Mouse (Mus musculus) brown adipose tissue, adult 24 weeks (tissue): ENCODE measurements around the gene Rpusd3. TPM values are rescaled to one million over a fixed set of nuclear protein-coding genes. Genes with fewer than 3 reads are reported as not detected.

Source experiments
- H3K27ac ChIP-seq: fragments of 200-500 bp; replicated peaks from 2 replicates; pipeline ENCODE4 v1.5.1; 2012; ENCODE audit warnings: low read depth, mild to moderate bottlenecking, low read length
- H3K4me1 ChIP-seq: fragments of 200-500 bp; 2 replicates; pipeline ENCODE4 v1.6.1; 2012; ENCODE audit warnings: low read length, mixed read lengths; ENCODE audit not compliant: control insufficient read depth, insufficient read depth, insufficient read length
- H3K4me3 ChIP-seq: fragments of 200-500 bp; 2 replicates; pipeline ENCODE4 v1.5.1; 2012; ENCODE audit warnings: low read depth, mild to moderate bottlenecking, low read length, moderate library complexity; ENCODE audit not compliant: insufficient read depth
- polyA plus RNA-seq: library from polyadenylated mRNA; stranded (reverse); fragments of >200 nt; gene quantifications from 2 replicates; pipeline ENCODE4 v1.2.4, GENCODE M21; 2012; ENCODE audit not compliant: missing spikeins, insufficient read depth, insufficient read length

Rpusd3 gene
- 15.7 and 17.8 TPM in 2 replicates for polyA plus RNA-seq

DNA sequence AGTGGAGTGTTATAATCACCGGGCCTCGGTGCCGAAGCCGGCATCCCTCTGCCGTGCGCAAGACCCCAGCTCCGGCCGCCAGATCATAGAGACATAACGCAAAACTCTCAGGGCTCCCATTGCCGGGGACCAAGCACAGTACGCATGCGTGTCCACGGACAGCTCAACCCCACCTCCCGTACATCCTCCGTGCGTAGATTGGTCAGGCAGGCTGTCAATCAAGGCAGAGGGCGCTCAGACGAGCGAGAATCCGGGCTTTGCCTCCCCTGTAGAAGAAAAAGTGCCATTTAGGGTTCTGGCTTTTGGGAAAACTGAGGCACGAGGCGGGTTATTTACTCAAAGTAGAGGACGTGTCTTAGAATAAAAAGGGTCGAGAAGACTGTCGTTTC is at the start of gene Rpusd3:
Rpusd3 (minus strand) TSS at position 142 of the 389 bp plus-strand sequence.
- H3K4me3 ChIP-seq = peak within 1 kb of the TSS; percentile 77
- peak within 1 kb of the TSS; percentile 57 for H3K27ac ChIP-seq
- H3K4me1 ChIP-seq = 0 out of 2 replicates have a peak, but pooled peaks cover 3% of the 10 kb centered on the region

GRCm38 (mm10) chr6:113468512-113468911 is 49.4 kb upstream of the Rpusd3 start:
- Histone ChIP-seq H3K4me1 (peaks cover 15% of the 10 kb centered on the region), H3K27ac (no peak overlapping the region), H3K4me3 (no peak overlapping the region)

DNA sequence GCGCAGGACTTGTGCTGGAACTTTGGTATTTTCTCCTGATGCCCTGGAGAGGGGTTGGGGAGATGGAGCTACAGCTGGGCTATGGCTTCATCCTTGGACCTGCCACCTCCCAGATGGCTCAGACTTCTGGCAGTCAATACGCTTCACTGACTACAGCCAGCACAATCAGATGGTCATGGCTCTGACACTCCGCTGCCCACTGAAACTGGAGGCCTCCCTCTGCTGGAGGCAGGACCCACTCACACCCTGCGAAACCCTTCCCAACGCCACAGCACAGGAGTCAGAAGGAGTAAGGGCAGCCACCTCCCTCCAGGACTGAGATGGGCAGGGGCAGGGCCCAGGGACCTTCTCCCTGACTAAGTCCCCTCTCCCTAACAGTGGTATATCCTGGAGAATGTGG is 46.5 kb upstream of the Rpusd3 start:
- Histone ChIP-seq H3K4me3 (no peak overlapping the region), H3K27ac (no peak overlapping the region), H3K4me1 (peaks cover 3% of the 10 kb centered on the region; the same call in 1 of the 2 replicates)

- Histone ChIP-seq H3K4me1 (no peaks in the 10 kb centered on the region), H3K27ac (no peak overlapping the region), H3K4me3 (no peak overlapping the region)
Measured at GRCm38 (mm10) chr6:113464040-113464439, 44.9 kb upstream of the Rpusd3 start.

DNA sequence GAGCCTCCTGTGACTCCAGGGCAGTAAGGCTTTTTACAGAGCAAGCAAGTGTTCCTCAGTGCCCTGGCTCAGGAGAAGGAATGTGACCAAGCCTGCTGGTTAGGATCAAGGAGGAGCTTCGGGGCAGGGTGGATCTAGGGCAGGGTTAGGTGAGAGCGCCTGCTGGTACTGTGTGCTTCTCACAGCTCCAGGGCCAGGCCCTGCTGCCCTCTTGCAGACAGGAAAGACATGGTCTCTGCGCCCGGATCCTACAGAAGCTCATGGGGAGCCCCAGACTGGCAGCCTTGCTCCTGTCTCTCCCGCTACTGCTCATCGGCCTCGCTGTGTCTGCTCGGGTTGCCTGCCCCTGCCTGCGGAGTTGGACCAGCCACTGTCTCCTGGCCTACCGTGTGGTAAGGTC is 39.5 kb upstream of the Rpusd3 start:
- peak overlapping the region; percentile 34 for H3K4me3 ChIP-seq
- no peak overlapping the region for H3K27ac ChIP-seq
- no peaks in the 10 kb centered on the region for H3K4me1 ChIP-seq

DNA sequence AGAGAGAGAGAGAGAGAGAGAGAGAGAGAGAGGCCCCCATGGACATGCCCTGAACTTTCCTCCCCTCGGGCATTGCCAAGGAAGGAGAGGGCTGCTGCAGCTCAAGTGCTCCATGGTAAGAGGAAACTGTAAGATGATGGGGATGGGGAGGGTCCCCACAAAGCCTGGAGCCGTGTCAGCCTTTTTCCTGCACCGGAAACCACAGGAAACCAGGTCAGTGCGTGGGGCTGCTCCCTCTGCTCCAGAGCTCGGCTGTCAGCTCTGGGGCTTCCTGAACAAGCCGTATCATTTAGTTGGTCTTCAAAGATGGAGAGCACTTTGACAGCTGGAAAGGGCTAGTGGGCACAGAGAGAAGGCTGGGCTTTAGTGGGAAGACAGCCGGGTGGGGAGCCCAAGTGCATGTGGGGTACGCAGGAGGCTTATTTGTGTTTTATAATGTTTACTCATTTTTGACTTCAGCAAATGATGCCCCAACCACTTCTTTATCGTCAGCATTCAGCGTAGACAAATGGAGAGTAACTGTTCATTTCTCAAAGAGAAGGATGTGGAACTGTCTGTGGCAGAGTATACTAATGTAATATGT is 38.9 kb upstream of the Rpusd3 start, which contains the start of gene Il17re:
Il17re (plus strand) TSS at position 533 of the 583 bp plus-strand sequence.
- H3K27ac ChIP-seq = no peak within 1 kb of the TSS
- no peaks in the 10 kb centered on the region for H3K4me1 ChIP-seq
- peak within 1 kb of the TSS; percentile 34 for H3K4me3 ChIP-seq

DNA sequence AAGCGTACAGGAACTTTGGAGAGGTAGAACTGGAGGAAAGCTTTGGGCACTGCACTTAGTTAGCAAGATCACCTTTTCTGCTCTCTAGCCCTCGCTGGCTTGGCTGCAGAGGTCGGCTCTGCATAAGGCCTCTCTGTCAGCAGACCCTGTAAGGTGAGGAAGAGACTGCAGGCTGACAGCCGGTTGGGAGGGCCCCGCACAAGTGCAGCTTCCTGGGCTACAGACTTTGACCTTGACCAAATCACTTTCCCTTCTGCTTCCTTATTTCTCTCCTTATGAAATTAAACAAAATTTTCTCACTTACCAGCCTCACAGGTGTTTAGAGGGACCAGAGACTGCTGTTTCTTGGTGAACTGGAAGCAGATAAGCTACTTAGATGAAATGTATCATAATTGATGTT is 35.9 kb upstream of the Rpusd3 start:
- H3K4me1 ChIP-seq = peaks cover 4% of the 10 kb centered on the region; the same call in 1 of the 2 replicates
- no peak overlapping the region for H3K27ac ChIP-seq
- no peak overlapping the region for H3K4me3 ChIP-seq

DNA sequence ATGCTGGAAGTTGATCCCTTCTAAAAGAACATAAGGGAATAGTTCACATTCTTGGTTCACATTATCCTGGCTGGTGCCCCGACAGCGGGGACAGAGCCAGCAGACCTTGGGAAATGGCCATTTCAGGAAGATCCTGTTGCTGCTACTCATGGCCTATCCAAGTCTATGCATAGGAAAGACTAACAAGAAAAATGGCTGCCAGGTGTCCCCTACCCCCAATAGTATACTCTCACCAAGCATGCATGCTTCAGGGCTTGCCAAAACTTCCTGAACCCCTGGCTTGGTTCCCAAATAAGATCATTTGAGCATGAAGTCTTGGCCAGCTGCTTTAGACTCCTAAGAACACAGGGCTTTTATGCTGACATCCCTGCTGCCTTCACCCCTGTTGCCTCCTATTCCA is 32.7 kb upstream of the Rpusd3 start:
- Histone ChIP-seq H3K27ac (no peak overlapping the region), H3K4me1 (peaks cover 4% of the 10 kb centered on the region; the same call in 1 of the 2 replicates), H3K4me3 (no peak overlapping the region)

DNA sequence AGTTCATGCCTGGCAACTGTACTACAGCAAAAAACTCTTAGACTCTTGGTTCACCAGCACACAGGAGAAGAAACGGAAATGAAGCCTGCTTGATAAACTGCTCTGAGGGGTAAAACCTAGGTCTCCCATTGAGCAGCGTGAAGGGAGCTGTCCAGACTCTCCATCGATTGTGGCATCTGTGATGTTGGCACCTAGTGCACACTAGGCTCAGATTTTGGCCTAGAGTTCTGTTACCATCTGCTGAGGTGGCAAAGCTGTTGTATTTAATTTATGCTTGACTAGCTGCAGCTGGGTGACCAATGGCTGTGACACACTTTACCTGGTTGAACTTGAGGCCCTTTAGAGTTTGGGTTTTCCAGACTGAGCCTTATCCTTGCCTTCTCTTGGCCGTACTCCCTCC is 28.5 kb upstream of the Rpusd3 start:
- no peak overlapping the region for H3K4me3 ChIP-seq
- H3K4me1 ChIP-seq = peaks cover 8% of the 10 kb centered on the region; the same call in 1 of the 2 replicates
- no peak overlapping the region for H3K27ac ChIP-seq

DNA sequence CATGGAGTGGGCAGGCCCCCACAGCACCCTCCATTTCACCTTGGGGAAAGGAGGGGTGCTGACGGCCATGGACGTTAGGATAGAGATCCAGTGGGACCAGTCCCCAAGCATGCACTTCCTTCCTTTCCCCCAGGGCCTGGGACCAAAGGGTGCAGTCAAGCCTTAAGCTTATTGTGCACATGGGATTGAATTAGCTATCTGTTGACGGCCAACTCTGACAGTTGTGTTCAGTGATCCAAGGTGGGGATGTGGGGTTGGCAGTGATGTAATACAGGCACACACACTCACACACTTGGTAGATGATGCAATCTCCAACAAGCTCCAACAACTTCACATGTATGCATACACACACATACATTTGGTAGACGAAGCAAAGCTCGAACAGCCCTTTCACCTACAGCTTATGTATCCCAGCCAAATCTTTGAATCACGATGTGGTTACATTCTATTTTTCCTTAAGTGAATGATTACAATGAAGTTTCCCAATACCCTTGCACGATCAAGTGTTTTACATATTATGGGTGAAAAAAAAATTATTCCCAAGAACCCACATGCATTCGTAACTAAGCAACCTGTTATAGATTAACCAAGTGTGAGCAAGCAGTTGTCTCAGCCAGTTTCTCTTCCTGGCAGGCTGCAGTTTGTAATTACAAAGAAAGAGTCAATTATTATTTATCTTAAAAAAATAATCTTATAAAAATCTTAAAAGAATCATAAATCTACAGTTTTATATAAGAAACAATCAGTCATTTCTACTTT is 25.2 kb upstream of the Rpusd3 start:
- Histone ChIP-seq H3K4me1 (peaks cover 6% of the 10 kb centered on the region), H3K27ac (no peak overlapping the region), H3K4me3 (no peak overlapping the region)

- Histone ChIP-seq H3K27ac (peak overlapping the region; percentile 70; the same call in 1 of the 2 replicates), H3K4me1 (peaks cover 9% of the 10 kb centered on the region), H3K4me3 (peak overlapping the region; percentile 87)
Measured at GRCm38 (mm10) chr6:113443091-113443490, 24.0 kb upstream of the Rpusd3 start.

GRCm38 (mm10) chr6:113442442-113443090 is 23.4 kb upstream of the Rpusd3 start, which contains the start of gene Jagn1:
Gene Jagn1 (plus strand): TSS chr6:113442569.
- Histone ChIP-seq H3K27ac (peak within 1 kb of the TSS; percentile 70), H3K4me1 (peaks cover 9% of the 10 kb centered on the region), H3K4me3 (peak within 1 kb of the TSS; percentile 87)

DNA sequence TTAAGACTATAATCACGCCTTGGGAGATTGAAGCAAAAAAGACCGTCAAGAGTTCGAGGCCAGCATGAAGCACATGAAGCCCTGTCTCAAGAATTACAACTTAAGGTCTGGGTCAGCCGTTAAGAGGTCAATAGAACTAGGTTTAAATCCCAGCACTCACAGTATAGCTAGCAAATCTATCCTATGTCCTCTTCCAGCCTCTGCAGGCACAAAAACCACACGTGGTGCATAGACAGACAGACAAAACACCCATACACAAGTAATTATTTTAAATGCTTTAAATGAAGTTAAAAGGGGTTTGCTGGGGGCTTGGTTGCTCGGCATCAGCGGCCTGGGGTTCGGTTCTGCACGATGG is 22.9 kb upstream of the Rpusd3 start:
- no peak overlapping the region for H3K27ac ChIP-seq

DNA sequence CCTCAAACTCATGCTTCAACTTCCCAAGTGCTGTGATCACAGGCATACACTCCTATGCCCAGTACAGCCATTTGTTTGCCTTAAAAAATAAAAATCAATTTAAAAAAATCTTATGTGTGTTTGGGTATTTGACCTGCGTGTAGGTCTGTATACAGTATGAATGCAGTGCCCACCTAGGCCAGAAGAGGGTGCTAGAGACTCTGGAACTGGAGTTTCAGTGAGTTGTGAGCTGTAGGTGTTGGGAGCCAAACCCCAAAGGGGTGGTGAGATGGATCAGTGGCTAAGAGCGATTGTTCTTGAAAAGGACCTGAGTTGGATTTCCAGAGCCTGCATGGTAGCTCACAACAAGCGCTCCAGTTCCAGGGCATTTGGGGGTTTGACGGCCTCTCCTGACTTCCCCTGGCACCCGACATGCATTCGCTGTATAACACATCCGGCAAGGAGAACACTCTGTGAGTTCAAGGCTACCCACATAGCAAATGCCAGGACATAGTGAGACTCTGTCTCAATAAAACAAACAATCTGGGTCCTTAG is 22.1 kb upstream of the Rpusd3 start:
- H3K27ac ChIP-seq = no peak overlapping the region
- peaks cover 9% of the 10 kb centered on the region for H3K4me1 ChIP-seq
- no peak overlapping the region for H3K4me3 ChIP-seq

More for the DNA sequence above, 22.9 kb upstream of the Rpusd3 start:
- peak overlapping the region; percentile 42 for H3K4me3 ChIP-seq
- H3K4me1 ChIP-seq = peaks cover 9% of the 10 kb centered on the region

DNA sequence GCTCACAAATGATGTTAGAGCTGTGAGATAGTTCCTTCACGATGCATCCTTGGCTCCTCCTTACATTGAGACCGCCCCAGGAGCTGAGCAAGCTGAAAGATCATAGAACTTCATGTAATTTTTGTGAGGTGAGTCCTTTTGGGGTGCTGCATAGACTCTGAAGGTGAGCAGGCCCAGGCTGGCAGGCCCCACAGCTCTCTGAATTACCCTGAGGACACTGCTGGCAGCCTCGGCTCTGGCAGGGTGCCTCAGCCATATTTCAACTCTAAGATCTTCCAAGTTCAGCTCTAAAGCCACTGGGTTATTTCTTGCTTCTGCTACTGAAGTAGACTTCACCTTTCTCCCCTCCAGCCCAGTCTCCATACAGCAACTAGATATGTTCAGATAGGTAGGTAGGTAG is 21.5 kb upstream of the Rpusd3 start:
- peaks cover 9% of the 10 kb centered on the region for H3K4me1 ChIP-seq
- no peak overlapping the region for H3K4me3 ChIP-seq
- peak overlapping the region; percentile 57 for H3K27ac ChIP-seq
